Mouse (Mus musculus): ENCODE measurements around the gene Rbfox1. TPM values are rescaled to one million over a fixed set of nuclear protein-coding genes. Genes with fewer than 3 reads are reported as not detected.

Rbfox1 gene
- polyA plus RNA-seq, 1 experiment from 2014 or later = 52.1 TPM

DNA sequence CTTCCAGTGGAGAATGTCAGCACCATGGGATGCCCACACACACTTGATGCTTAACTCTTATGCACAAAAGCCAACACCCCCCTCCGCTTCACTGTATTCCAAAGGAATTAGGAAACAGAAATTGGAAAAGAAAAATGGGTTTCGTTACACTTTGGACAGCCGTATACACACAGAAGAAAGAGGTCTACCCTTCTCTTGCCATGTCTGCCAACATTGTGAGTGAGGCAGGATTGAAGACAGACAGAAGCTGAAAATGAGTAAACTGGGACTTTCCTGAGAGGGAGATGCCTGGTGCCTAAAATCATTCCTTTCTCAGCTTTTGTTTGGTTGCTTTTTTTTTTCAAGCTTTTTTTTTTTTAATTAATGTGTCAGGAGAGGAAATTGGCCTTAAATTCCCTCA, 1000.5 kb downstream of the Rbfox1 start:
- H3K4me1 ChIP-seq = peaks cover 14% of the 10 kb centered on the region; the same call in 1 of the 2 replicates
- no peaks in the 10 kb centered on the region for H3K36me3 ChIP-seq (ENCODE audit: poor library complexity, severe bottlenecking)
- no peak overlapping the region for H3K4me3 ChIP-seq
- H3K27me3 ChIP-seq = no peaks in the 10 kb centered on the region
- no peak for ATAC-seq
- H3K27ac ChIP-seq = no peak overlapping the region
- H3K9ac ChIP-seq = no peak overlapping the region
- H3K4me2 ChIP-seq = no peak overlapping the region
- 49% methylated on average over 3 of the region's 3 CpGs for WGBS
- H3K9me3 ChIP-seq (replicated peaks) = no peaks in the 10 kb centered on the region

DNA sequence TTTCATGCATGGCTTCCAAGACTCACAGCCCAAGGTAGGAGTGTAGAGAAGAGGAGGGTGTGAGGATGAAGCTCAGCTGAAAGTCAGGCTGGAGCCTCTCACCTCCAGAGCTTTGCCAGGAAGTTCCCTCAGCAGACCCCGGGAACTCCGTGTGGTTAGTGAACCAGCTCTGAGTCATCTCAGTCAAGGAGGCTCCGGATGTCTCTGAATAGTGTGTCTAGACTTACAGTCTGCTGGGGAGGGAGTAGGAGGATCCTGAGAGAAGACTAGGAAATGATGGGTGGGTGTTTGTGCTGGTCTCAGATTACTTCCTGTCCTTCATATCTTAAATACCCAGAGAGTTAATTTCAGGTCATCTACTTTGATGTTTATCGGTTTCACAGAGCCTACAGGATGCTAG, 1004.1 kb downstream of the Rbfox1 start:
- WGBS = 93% methylated on average over 4 of the region's 4 CpGs

DNA sequence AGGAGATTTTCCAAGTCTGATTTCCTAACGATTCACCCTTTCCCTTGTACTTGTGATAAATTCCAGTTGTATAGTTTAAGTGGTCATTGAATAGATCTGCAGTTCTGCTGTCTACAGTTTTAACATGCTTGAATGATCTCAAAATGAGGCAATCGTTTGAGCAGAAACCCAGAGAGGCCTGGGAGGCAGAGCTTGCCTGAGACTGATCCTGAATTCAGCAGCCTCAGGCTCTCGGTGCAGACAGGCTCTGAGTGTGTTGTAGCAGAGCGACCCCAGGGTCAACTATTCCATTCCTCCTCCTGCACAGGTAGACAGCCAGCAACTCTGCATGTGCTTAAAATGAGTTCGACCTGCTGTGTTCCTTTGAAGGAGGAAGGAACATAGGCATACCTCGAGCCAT, 1012.6 kb downstream of the Rbfox1 start:
- no peak overlapping the region for H3K4me2 ChIP-seq
- H3K27me3 ChIP-seq = no peaks in the 10 kb centered on the region
- no peak overlapping the region for H3K27ac ChIP-seq
- H3K4me3 ChIP-seq = no peak overlapping the region
- ATAC-seq = no peak
- 29% methylated on average over 6 of the region's 6 CpGs for WGBS
- H3K9me3 ChIP-seq (replicated peaks) = no peaks in the 10 kb centered on the region
- no peaks in the 10 kb centered on the region for H3K4me1 ChIP-seq
- no peaks in the 10 kb centered on the region for H3K36me3 ChIP-seq (ENCODE audit: poor library complexity, severe bottlenecking)
- no peak overlapping the region for H3K9ac ChIP-seq

More for the DNA sequence above, 1004.1 kb downstream of the Rbfox1 start:
- H3K36me3 ChIP-seq (ENCODE audit: poor library complexity, severe bottlenecking) = no peaks in the 10 kb centered on the region
- H3K4me2 ChIP-seq = no peak overlapping the region
- no peaks in the 10 kb centered on the region for H3K9me3 ChIP-seq (replicated peaks)
- H3K9ac ChIP-seq = no peak overlapping the region
- H3K27me3 ChIP-seq = no peaks in the 10 kb centered on the region
- H3K4me1 ChIP-seq = 0 out of 2 replicates have a peak, but pooled peaks cover 1% of the 10 kb centered on the region
- no peak overlapping the region for H3K4me3 ChIP-seq
- no peak overlapping the region for H3K27ac ChIP-seq
- no peak for ATAC-seq

DNA sequence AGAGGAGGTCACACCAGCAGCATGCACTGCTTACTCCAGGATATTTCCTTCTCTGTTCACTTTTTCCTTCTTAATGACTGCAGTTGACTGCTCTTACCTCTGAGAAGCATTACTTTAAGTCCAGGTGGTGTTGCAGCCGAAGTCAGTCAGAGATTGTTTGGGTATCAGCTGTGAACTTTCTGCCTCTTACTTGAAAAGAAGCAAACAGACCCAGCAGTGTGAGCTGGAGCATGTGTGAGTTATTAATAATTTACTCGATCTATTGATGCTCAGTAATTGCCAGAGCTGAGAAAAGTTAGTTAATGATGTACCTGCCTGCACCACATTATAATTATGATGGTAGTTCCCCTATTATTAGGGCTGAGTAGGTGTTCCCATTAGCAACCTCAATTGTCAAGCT, 1014.9 kb downstream of the Rbfox1 start:
- H3K4me2 ChIP-seq = no peak overlapping the region
- no peaks in the 10 kb centered on the region for H3K36me3 ChIP-seq (ENCODE audit: poor library complexity, severe bottlenecking)
- WGBS = 69% methylated on average over 2 of the region's 2 CpGs
- no peak overlapping the region for H3K4me3 ChIP-seq
- H3K9ac ChIP-seq = no peak overlapping the region
- no peaks in the 10 kb centered on the region for H3K9me3 ChIP-seq (replicated peaks)
- no peak for ATAC-seq
- H3K4me1 ChIP-seq = no peaks in the 10 kb centered on the region
- no peak overlapping the region for H3K27ac ChIP-seq
- H3K27me3 ChIP-seq = no peaks in the 10 kb centered on the region

DNA sequence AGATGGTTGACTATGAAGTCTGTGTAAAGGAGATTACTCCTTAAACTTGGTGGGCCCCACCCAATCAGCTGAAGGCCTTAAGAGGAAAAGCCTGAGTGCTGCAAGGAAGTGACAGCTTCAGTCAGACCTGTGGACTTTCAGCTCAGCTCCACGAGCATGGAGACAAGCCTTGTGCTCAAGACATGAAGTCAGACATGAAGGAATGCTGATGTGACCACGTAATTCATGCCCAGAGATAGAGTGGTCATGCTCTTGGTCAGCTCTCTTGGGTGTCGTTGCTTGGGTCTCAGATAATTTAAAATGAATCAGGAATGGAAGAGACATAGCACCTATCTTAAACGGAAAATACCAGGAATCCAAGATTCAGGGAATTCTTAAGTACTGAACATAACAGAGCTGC, 1019.8 kb downstream of the Rbfox1 start:
- no peak for ATAC-seq
- no peak overlapping the region for H3K4me2 ChIP-seq
- H3K4me1 ChIP-seq = peaks cover 8% of the 10 kb centered on the region
- 77% methylated on average over 4 of the region's 4 CpGs for WGBS
- H3K27me3 ChIP-seq = no peaks in the 10 kb centered on the region
- no peak overlapping the region for H3K27ac ChIP-seq
- no peaks in the 10 kb centered on the region for H3K36me3 ChIP-seq (ENCODE audit: poor library complexity, severe bottlenecking)
- no peaks in the 10 kb centered on the region for H3K9me3 ChIP-seq (replicated peaks)
- no peak overlapping the region for H3K9ac ChIP-seq
- no peak overlapping the region for H3K4me3 ChIP-seq

DNA sequence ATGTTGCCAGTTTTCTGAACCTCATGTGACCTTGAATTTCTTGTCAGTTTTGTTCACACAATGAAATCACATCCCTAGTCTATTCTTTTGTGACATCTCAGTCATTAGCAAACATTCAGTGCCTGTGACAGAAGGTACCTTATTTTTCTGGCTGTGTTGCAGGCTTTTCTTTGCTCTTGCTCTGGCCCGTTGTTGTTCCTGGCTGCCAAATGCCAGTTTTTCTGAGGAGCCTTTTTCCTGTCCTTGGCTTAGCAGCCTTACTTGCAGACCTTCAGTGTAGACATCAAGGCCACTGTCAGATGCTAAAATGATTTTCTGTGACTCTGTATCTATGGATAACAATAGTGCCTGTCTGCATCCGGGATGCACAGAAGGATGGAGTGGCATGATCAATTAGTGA, 1020.8 kb downstream of the Rbfox1 start:
- no peak overlapping the region for H3K27ac ChIP-seq
- no peaks in the 10 kb centered on the region for H3K9me3 ChIP-seq (replicated peaks)
- WGBS = 57% methylated on average over 2 of the region's 2 CpGs
- H3K27me3 ChIP-seq = no peaks in the 10 kb centered on the region
- no peaks in the 10 kb centered on the region for H3K36me3 ChIP-seq (ENCODE audit: poor library complexity, severe bottlenecking)
- no peak overlapping the region for H3K4me3 ChIP-seq
- H3K4me1 ChIP-seq = peaks cover 8% of the 10 kb centered on the region
- no peak for ATAC-seq
- H3K9ac ChIP-seq = no peak overlapping the region
- no peak overlapping the region for H3K4me2 ChIP-seq

DNA sequence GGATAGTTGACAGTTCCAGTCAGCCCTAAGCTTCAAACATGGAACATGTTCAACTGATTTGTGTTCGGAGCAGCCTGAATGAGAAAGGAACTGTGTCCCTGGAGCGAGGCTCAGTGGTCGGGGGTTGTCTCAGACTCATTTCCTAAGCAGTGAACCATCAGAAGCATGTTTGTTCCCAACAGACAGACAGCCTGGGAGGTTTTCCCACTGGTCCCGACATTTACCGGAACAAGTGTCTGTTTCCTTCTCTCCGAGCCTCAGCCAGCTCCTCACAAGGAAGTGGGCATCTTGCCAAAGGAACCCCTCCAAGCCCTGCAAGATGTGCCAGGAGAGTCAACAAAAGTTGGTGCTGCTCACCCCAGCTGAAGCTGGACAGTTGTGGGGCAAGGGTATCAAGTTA, 1022.4 kb downstream of the Rbfox1 start:
- Histone ChIP-seq H3K4me1 (peaks cover 8% of the 10 kb centered on the region), H3K9me3 (replicated peaks) (no peaks in the 10 kb centered on the region), H3K9ac (no peak overlapping the region), H3K27me3 (no peaks in the 10 kb centered on the region), H3K4me3 (no peak overlapping the region), H3K4me2 (no peak overlapping the region), H3K36me3 (ENCODE audit: poor library complexity, severe bottlenecking) (no peaks in the 10 kb centered on the region), H3K27ac (no peak overlapping the region)
- no peak for ATAC-seq
- 62% methylated on average over 6 of the region's 6 CpGs for WGBS

DNA sequence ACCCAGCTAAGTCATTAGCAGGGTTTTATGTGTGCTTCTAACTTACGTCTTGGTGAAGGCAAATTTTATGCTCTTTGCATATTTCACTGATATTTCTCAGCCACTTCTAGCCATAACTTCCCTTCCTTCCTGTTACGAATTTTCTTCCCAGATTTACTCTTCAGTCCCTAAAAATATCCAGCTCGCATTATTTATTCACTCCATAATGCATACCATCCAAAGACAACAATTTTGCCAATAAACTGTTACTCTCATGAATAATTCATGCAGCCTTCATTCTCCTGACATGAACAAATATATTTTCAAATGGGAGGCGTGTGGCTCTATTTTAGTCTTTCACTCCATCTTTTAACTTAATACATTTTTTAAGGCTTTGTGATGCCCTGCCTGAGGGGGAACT, 1029.4 kb downstream of the Rbfox1 start:
- no peak overlapping the region for H3K4me2 ChIP-seq
- WGBS = 62% methylated on average over 4 of the region's 4 CpGs
- H3K27ac ChIP-seq = no peak overlapping the region
- H3K9me3 ChIP-seq (replicated peaks) = no peaks in the 10 kb centered on the region
- ATAC-seq = no peak
- peaks cover 4% of the 10 kb centered on the region; the same call in 1 of the 2 replicates for H3K4me1 ChIP-seq
- H3K36me3 ChIP-seq (ENCODE audit: poor library complexity, severe bottlenecking) = no peaks in the 10 kb centered on the region
- H3K27me3 ChIP-seq = no peaks in the 10 kb centered on the region
- no peak overlapping the region for H3K4me3 ChIP-seq
- H3K9ac ChIP-seq = no peak overlapping the region

DNA sequence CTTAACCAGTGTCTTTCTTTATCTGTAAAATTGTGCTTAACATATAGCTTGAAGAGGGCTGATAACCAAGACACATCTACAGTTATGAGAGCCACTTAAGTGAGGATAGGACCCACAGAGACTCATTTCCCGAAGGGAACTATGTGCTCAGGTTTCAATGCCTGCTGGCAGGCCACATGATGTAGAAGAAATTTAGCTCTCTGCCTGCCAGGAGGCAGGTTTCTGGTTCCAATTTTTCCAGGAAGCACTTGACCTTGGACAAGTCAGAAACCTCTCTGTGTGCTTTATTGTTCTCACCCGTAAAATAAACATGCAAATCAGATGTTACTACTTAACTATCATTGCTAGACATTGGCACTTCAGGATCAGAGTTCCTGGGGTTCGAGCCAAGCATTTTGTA, 1033.5 kb downstream of the Rbfox1 start:
- ATAC-seq = no peak
- Histone ChIP-seq H3K27me3 (no peaks in the 10 kb centered on the region), H3K36me3 (ENCODE audit: poor library complexity, severe bottlenecking) (no peaks in the 10 kb centered on the region), H3K4me1 (peaks cover 4% of the 10 kb centered on the region; the same call in 1 of the 2 replicates), H3K27ac (no peak overlapping the region), H3K4me3 (no peak overlapping the region), H3K9me3 (replicated peaks) (no peaks in the 10 kb centered on the region), H3K9ac (no peak overlapping the region), H3K4me2 (no peak overlapping the region)
- WGBS = 64% methylated on average over 3 of the region's 3 CpGs

DNA sequence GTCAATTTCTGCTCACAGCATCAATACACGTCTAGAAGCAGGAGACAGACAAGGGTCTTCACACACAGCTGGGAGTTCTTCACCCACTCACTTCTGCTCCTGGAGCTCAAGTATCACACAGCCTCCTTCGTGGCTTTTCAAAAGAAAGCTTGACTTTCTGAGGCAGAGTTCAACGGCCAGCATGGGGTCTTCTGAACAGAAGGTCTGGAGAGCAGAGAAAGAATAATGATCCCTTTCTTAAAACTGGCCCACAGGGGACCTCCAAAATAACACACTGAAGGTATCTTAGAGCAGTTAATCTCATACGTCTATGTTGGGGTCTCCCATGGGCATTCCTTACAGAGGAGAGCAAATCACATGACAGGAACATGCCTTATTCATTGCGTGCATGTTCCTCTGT, 1034.5 kb downstream of the Rbfox1 start:
- no peak overlapping the region for H3K27ac ChIP-seq
- H3K4me2 ChIP-seq = no peak overlapping the region
- no peak for ATAC-seq
- H3K27me3 ChIP-seq = no peaks in the 10 kb centered on the region
- no peaks in the 10 kb centered on the region for H3K9me3 ChIP-seq (replicated peaks)
- 37% methylated on average over 5 of the region's 5 CpGs for WGBS
- peaks cover 4% of the 10 kb centered on the region; the same call in 1 of the 2 replicates for H3K4me1 ChIP-seq
- H3K4me3 ChIP-seq = no peak overlapping the region
- no peak overlapping the region for H3K9ac ChIP-seq
- H3K36me3 ChIP-seq (ENCODE audit: poor library complexity, severe bottlenecking) = no peaks in the 10 kb centered on the region

DNA sequence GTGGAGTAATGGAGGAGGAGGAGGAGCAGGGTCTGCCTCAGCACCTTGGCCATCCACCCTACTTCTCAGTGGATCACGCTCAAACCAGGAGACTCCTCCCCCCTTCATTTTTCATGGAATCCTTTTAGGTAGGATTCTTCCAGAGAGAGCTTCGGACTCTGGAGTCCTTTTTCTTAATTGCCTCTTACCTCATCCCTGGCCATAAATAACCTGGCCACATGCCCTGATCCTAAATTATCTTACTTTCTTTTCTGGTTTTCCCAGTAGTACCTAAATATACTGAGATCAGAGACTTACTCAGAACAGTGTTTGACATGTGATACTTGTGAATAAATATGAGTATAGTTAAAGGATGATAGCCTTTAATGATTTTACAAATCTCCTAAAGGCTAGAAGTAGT, 1042.5 kb downstream of the Rbfox1 start:
- H3K27ac ChIP-seq = no peak overlapping the region
- no peak overlapping the region for H3K4me2 ChIP-seq
- no peaks in the 10 kb centered on the region for H3K27me3 ChIP-seq
- H3K4me3 ChIP-seq = no peak overlapping the region
- no peaks in the 10 kb centered on the region for H3K9me3 ChIP-seq (replicated peaks)
- H3K36me3 ChIP-seq (ENCODE audit: poor library complexity, severe bottlenecking) = no peaks in the 10 kb centered on the region
- no peak overlapping the region for H3K9ac ChIP-seq
- 81% methylated on average over 2 of the region's 2 CpGs for WGBS
- no peak for ATAC-seq
- no peaks in the 10 kb centered on the region for H3K4me1 ChIP-seq

DNA sequence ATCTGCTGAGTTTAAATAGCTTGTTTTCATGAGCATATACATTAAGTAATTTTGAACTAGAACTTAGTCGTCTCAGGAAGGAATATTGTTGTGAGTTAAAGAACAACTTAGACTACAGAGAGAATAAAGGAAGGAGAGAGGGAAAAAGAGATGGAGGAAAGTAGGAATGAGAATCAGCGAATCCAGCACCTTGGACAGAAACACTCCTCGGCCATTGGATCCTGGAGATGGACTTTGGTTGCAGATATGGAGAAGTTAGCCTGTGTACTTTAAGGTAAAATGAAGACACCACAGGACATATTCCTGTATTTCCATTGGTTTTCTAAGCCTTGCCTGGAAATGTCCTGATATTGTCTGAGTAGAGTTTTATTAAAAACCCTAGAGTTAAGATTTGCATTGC, 1045.6 kb downstream of the Rbfox1 start:
- H3K27me3 ChIP-seq = no peaks in the 10 kb centered on the region
- no peak overlapping the region for H3K27ac ChIP-seq
- no peak overlapping the region for H3K4me2 ChIP-seq
- 70% methylated on average over 3 of the region's 3 CpGs for WGBS
- no peak for ATAC-seq
- no peak overlapping the region for H3K4me3 ChIP-seq
- H3K36me3 ChIP-seq (ENCODE audit: poor library complexity, severe bottlenecking) = no peaks in the 10 kb centered on the region
- no peak overlapping the region for H3K9ac ChIP-seq
- H3K9me3 ChIP-seq (replicated peaks) = no peaks in the 10 kb centered on the region
- H3K4me1 ChIP-seq = no peaks in the 10 kb centered on the region

DNA sequence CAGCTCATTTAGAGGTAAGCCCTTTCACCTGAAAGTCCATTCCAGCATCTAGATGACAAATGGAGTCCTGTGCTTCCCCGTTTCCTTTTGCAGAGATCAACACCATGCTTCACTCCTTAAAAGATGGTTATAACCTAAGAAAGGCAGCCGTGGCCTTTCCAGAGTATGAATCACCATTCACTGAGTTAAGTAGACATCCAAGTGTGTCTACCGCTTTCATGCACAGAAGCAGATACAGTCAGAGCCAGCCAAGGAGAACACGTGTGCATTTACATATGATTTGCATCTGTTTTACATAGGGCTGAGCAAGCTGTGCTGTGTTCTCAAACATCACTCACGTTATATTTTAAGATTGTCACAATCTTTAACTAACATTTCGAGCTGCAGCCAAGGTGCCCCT, 1061.0 kb downstream of the Rbfox1 start:
- ATAC-seq = peak; percentile 93
- WGBS = 72% methylated on average over 6 of the region's 6 CpGs

More for the DNA sequence above, 1061.0 kb downstream of the Rbfox1 start:
- no peak overlapping the region for H3K9ac ChIP-seq
- H3K27ac ChIP-seq = no peak overlapping the region
- no peak overlapping the region for H3K4me3 ChIP-seq
- no peaks in the 10 kb centered on the region for H3K36me3 ChIP-seq (ENCODE audit: poor library complexity, severe bottlenecking)
- H3K4me2 ChIP-seq = no peak overlapping the region
- no peaks in the 10 kb centered on the region for H3K4me1 ChIP-seq
- peaks cover 31% of the 10 kb centered on the region for H3K27me3 ChIP-seq
- no peaks in the 10 kb centered on the region for H3K9me3 ChIP-seq (replicated peaks)

All from forebrain, embryonic 13.5 days (tissue).